Mouse (Mus musculus): ENCODE results near the gene Cisd3. TPM values are rescaled to one million over a fixed set of nuclear protein-coding genes. Genes with fewer than 3 reads are reported as not detected.

Cisd3 gene
- total and polyA plus RNA-seq, 2 experiments from 2014 or later = 50.8 to 125 TPM

- ATAC-seq (ENCODE audit: insufficient read depth, low read depth) (no peak), DNase-seq (ENCODE audit: low spot score) (peak; percentile 80)
- Histone ChIP-seq H3K4me2 (ENCODE audit: low read depth, low read length) (peak overlapping the region; percentile 84), H3K9ac (replicated peaks; ENCODE audit: low read depth, low read length) (peak overlapping the region; percentile 89), H3K9me3 (replicated peaks; ENCODE audit: control insufficient read depth, low read length) (no peaks in the 10 kb centered on the region), H3K4me1 (ENCODE audit: control insufficient read depth, insufficient read depth) (peaks cover 23% of the 10 kb centered on the region), H3K36me3 (replicated peaks; ENCODE audit: control insufficient read depth, insufficient read depth, low read length) (peaks cover 14% of the 10 kb centered on the region), H3K27ac (ENCODE audit: low read depth) (peak overlapping the region; percentile 84), H3K4me3 (ENCODE audit: low read depth, low read length) (peak overlapping the region; percentile 92), H3K27me3 (ENCODE audit: control insufficient read depth, insufficient read depth, low read length) (no peaks in the 10 kb centered on the region)
- 2% methylated on average over 21 of the region's 21 CpGs for WGBS
- TF ChIP-seq CTCF (IDR thresholded peaks at IDR 0.05; ENCODE audit: low read depth) (no peak), EP300 (IDR thresholded peaks at IDR 0.05; ENCODE audit: low read depth) (no peak)
Measured at GRCm38 (mm10) chr11:97662207-97662892, 23.3 kb upstream of the Cisd3 start.

- 0% methylated on average over 35 of the region's 76 CpGs for WGBS
- DNase-seq (ENCODE audit: low spot score) (peak; percentile 88), ATAC-seq (ENCODE audit: insufficient read depth, low read depth) (peak; percentile 70)
- Histone ChIP-seq H3K9ac (replicated peaks; ENCODE audit: low read depth, low read length) (peak within 1 kb of the TSS; percentile 89), H3K4me3 (ENCODE audit: low read depth, low read length) (peak within 1 kb of the TSS; percentile 92), H3K9me3 (replicated peaks; ENCODE audit: control insufficient read depth, low read length) (no peaks in the 10 kb centered on the region), H3K27me3 (ENCODE audit: control insufficient read depth, insufficient read depth, low read length) (no peaks in the 10 kb centered on the region), H3K36me3 (replicated peaks; ENCODE audit: control insufficient read depth, insufficient read depth, low read length) (peaks cover 19% of the 10 kb centered on the region), H3K4me1 (ENCODE audit: control insufficient read depth, insufficient read depth) (peaks cover 23% of the 10 kb centered on the region), H3K27ac (ENCODE audit: low read depth) (peak within 1 kb of the TSS; percentile 84), H3K4me2 (ENCODE audit: low read depth, low read length) (peak within 1 kb of the TSS; percentile 84)
- TF ChIP-seq CTCF (IDR thresholded peaks at IDR 0.05; ENCODE audit: low read depth) = no peak
Measured at GRCm38 (mm10) chr11:97662893-97663527, 22.6 kb upstream of the Cisd3 start, which contains the start of gene Mllt6. TSS of gene Mllt6 (plus strand) at chr11:97663414.

GRCm38 (mm10) chr11:97663528-97664338 lies 21.9 kb upstream of the Cisd3 start:
- DNase-seq (ENCODE audit: low spot score) (no peak), ATAC-seq (ENCODE audit: insufficient read depth, low read depth) (0 out of 2 replicates have a peak, but pooled peaks have one; percentile 14)
- Histone ChIP-seq H3K4me3 (ENCODE audit: low read depth, low read length) (peak overlapping the region; percentile 92), H3K36me3 (replicated peaks; ENCODE audit: control insufficient read depth, insufficient read depth, low read length) (peaks cover 24% of the 10 kb centered on the region), H3K27me3 (ENCODE audit: control insufficient read depth, insufficient read depth, low read length) (no peaks in the 10 kb centered on the region), H3K27ac (ENCODE audit: low read depth) (peak overlapping the region; percentile 84), H3K9me3 (replicated peaks; ENCODE audit: control insufficient read depth, low read length) (no peaks in the 10 kb centered on the region), H3K4me1 (ENCODE audit: control insufficient read depth, insufficient read depth) (peaks cover 22% of the 10 kb centered on the region), H3K4me2 (ENCODE audit: low read depth, low read length) (peak overlapping the region; percentile 84), H3K9ac (replicated peaks; ENCODE audit: low read depth, low read length) (peak overlapping the region; percentile 89)
- 1% methylated on average over 35 of the region's 57 CpGs for WGBS
- TF ChIP-seq EP300 (IDR thresholded peaks at IDR 0.05; ENCODE audit: low read depth) (no peak), CTCF (IDR thresholded peaks at IDR 0.05; ENCODE audit: low read depth) (no peak)

GRCm38 (mm10) chr11:97664339-97664665 lies 21.3 kb upstream of the Cisd3 start:
- Histone ChIP-seq H3K4me2 (ENCODE audit: low read depth, low read length) (peak overlapping the region; percentile 84), H3K27me3 (ENCODE audit: control insufficient read depth, insufficient read depth, low read length) (no peaks in the 10 kb centered on the region), H3K9me3 (replicated peaks; ENCODE audit: control insufficient read depth, low read length) (no peaks in the 10 kb centered on the region), H3K27ac (ENCODE audit: low read depth) (peak overlapping the region; percentile 84), H3K4me3 (ENCODE audit: low read depth, low read length) (peak overlapping the region; percentile 92), H3K4me1 (ENCODE audit: control insufficient read depth, insufficient read depth) (peaks cover 22% of the 10 kb centered on the region), H3K36me3 (replicated peaks; ENCODE audit: control insufficient read depth, insufficient read depth, low read length) (peaks cover 30% of the 10 kb centered on the region), H3K9ac (replicated peaks; ENCODE audit: low read depth, low read length) (peak overlapping the region; percentile 89)
- ATAC-seq (ENCODE audit: insufficient read depth, low read depth) (no peak), DNase-seq (ENCODE audit: low spot score) (no peak)
- TF ChIP-seq CTCF (IDR thresholded peaks at IDR 0.05; ENCODE audit: low read depth) (no peak), EP300 (IDR thresholded peaks at IDR 0.05; ENCODE audit: low read depth) (no peak)
- 0% methylated on average over 7 of the region's 8 CpGs for WGBS

- H3K36me3 ChIP-seq (replicated peaks; ENCODE audit: control insufficient read depth, insufficient read depth, low read length) = peaks cover 30% of the 10 kb centered on the region
- no peak for DNase-seq (ENCODE audit: low spot score)
- H3K9ac ChIP-seq (replicated peaks; ENCODE audit: low read depth, low read length) = no peak overlapping the region
- 31% methylated on average over 6 of the region's 6 CpGs for WGBS
- no peaks in the 10 kb centered on the region for H3K27me3 ChIP-seq (ENCODE audit: control insufficient read depth, insufficient read depth, low read length)
- H3K9me3 ChIP-seq (replicated peaks; ENCODE audit: control insufficient read depth, low read length) = no peaks in the 10 kb centered on the region
- peak overlapping the region; percentile 84; the same call in 1 of the 2 replicates for H3K27ac ChIP-seq (ENCODE audit: low read depth)
- no peak for ATAC-seq (ENCODE audit: insufficient read depth, low read depth)
- H3K4me3 ChIP-seq (ENCODE audit: low read depth, low read length) = peak overlapping the region; percentile 92
- TF ChIP-seq EP300 (IDR thresholded peaks at IDR 0.05; ENCODE audit: low read depth) (no peak), CTCF (IDR thresholded peaks at IDR 0.05; ENCODE audit: low read depth) (peak; percentile 32)
- H3K4me1 ChIP-seq (ENCODE audit: control insufficient read depth, insufficient read depth) = peaks cover 23% of the 10 kb centered on the region
- H3K4me2 ChIP-seq (ENCODE audit: low read depth, low read length) = peak overlapping the region; percentile 84
Measured at GRCm38 (mm10) chr11:97664771-97665240, 20.8 kb upstream of the Cisd3 start.
